Mouse (Mus musculus): ENCODE data around the gene Rcor3. TPM values are rescaled to one million over a fixed set of nuclear protein-coding genes. Genes with fewer than 3 reads are reported as not detected.
A peak's percentile ranks its signal among the peaks of the same experiment; 100 is the strongest.

Rcor3 gene
- polyA plus RNA-seq, 1 experiment, result 38.0 TPM

- Histone ChIP-seq H3K27me3 (ENCODE audit: control insufficient read depth, insufficient read depth, low read length) (no peaks in the 10 kb centered on the region), H3K4me3 (ENCODE audit: low read depth, low read length) (no peak overlapping the region), H3K4me1 (ENCODE audit: control insufficient read depth, insufficient read depth, insufficient read length, low read length) (peaks cover 8% of the 10 kb centered on the region), H3K27ac (ENCODE audit: insufficient read depth, low read depth, low read length) (no peak overlapping the region), H3K36me3 (ENCODE audit: control insufficient read depth, insufficient read depth, low read length) (peaks cover 11% of the 10 kb centered on the region)
- 13% methylated on average over 13 of the region's 13 CpGs for WGBS
- TF ChIP-seq POLR2A (IDR thresholded peaks at IDR 0.05; ENCODE audit: low read depth, low read length) (no peak), CTCF (IDR thresholded peaks at IDR 0.05; ENCODE audit: extremely low read depth, insufficient read length, insufficient replicate concordance, low read depth, low read length) (no peak)
These were observed 67.8 kb downstream of the Rcor3 start for GRCm38 (mm10) chr1:192069971-192070591.

- H3K27me3 ChIP-seq (ENCODE audit: control insufficient read depth, insufficient read depth, low read length), result no peaks in the 10 kb centered on the region
- 68% methylated on average over 2 of the region's 2 CpGs for WGBS
- TF ChIP-seq POLR2A (IDR thresholded peaks at IDR 0.05; ENCODE audit: low read depth, low read length) (no peak), CTCF (IDR thresholded peaks at IDR 0.05; ENCODE audit: extremely low read depth, insufficient read length, insufficient replicate concordance, low read depth, low read length) (no peak)
- H3K36me3 ChIP-seq (ENCODE audit: control insufficient read depth, insufficient read depth, low read length), result peaks cover 15% of the 10 kb centered on the region
- H3K4me3 ChIP-seq (ENCODE audit: low read depth, low read length), result no peak overlapping the region
- H3K4me1 ChIP-seq (ENCODE audit: control insufficient read depth, insufficient read depth, insufficient read length, low read length), result peaks cover 8% of the 10 kb centered on the region
- H3K27ac ChIP-seq (ENCODE audit: insufficient read depth, low read depth, low read length), result no peak overlapping the region
These were observed 69.7 kb downstream of the Rcor3 start for GRCm38 (mm10) chr1:192068188-192068587.

- Histone ChIP-seq H3K4me1 (ENCODE audit: control insufficient read depth, insufficient read depth, insufficient read length, low read length) (peaks cover 8% of the 10 kb centered on the region), H3K4me3 (ENCODE audit: low read depth, low read length) (no peak overlapping the region), H3K27me3 (ENCODE audit: control insufficient read depth, insufficient read depth, low read length) (no peaks in the 10 kb centered on the region), H3K27ac (ENCODE audit: insufficient read depth, low read depth, low read length) (no peak overlapping the region), H3K36me3 (ENCODE audit: control insufficient read depth, insufficient read depth, low read length) (peaks cover 15% of the 10 kb centered on the region)
- TF ChIP-seq CTCF (IDR thresholded peaks at IDR 0.05; ENCODE audit: extremely low read depth, insufficient read length, insufficient replicate concordance, low read depth, low read length) (no peak), POLR2A (IDR thresholded peaks at IDR 0.05; ENCODE audit: low read depth, low read length) (no peak)
- 95% methylated on average over 3 of the region's 3 CpGs for WGBS
These were observed 70.9 kb downstream of the Rcor3 start for GRCm38 (mm10) chr1:192066956-192067355.

- 89% methylated on average over 8 of the region's 8 CpGs for WGBS
- H3K4me3 ChIP-seq (ENCODE audit: low read depth, low read length), result no peak overlapping the region
- peaks cover 22% of the 10 kb centered on the region for H3K36me3 ChIP-seq (ENCODE audit: control insufficient read depth, insufficient read depth, low read length)
- H3K27me3 ChIP-seq (ENCODE audit: control insufficient read depth, insufficient read depth, low read length), result no peaks in the 10 kb centered on the region
- TF ChIP-seq POLR2A (IDR thresholded peaks at IDR 0.05; ENCODE audit: low read depth, low read length) (no peak), CTCF (IDR thresholded peaks at IDR 0.05; ENCODE audit: extremely low read depth, insufficient read length, insufficient replicate concordance, low read depth, low read length) (no peak)
- H3K27ac ChIP-seq (ENCODE audit: insufficient read depth, low read depth, low read length), result no peak overlapping the region
- H3K4me1 ChIP-seq (ENCODE audit: control insufficient read depth, insufficient read depth, insufficient read length, low read length), result no peaks in the 10 kb centered on the region; the same call in 1 of the 2 replicates
These were observed 74.5 kb downstream of the Rcor3 start for GRCm38 (mm10) chr1:192063209-192063946.

- peaks cover 24% of the 10 kb centered on the region for H3K36me3 ChIP-seq (ENCODE audit: control insufficient read depth, insufficient read depth, low read length)
- 92% methylated on average over 14 of the region's 14 CpGs for WGBS
- 0 out of 2 replicates have a peak overlapping the region, but pooled peaks have one; percentile 31 for H3K27ac ChIP-seq (ENCODE audit: insufficient read depth, low read depth, low read length)
These were observed 75.2 kb downstream of the Rcor3 start for GRCm38 (mm10) chr1:192062682-192063081.

GRCm38 (mm10) chr1:192061666-192062306 is 76.1 kb downstream of the Rcor3 start:
- Histone ChIP-seq H3K36me3 (ENCODE audit: control insufficient read depth, insufficient read depth, low read length) (peaks cover 23% of the 10 kb centered on the region), H3K4me1 (ENCODE audit: control insufficient read depth, insufficient read depth, insufficient read length, low read length) (no peaks in the 10 kb centered on the region; the same call in 1 of the 2 replicates), H3K27me3 (ENCODE audit: control insufficient read depth, insufficient read depth, low read length) (no peaks in the 10 kb centered on the region), H3K4me3 (ENCODE audit: low read depth, low read length) (no peak overlapping the region), H3K27ac (ENCODE audit: insufficient read depth, low read depth, low read length) (no peak overlapping the region)
- no peak for TF ChIP-seq CTCF (IDR thresholded peaks at IDR 0.05; ENCODE audit: extremely low read depth, insufficient read length, insufficient replicate concordance, low read depth, low read length)
- no peak for TF ChIP-seq POLR2A (IDR thresholded peaks at IDR 0.05; ENCODE audit: low read depth, low read length)
- WGBS, result 49% methylated on average over 4 of the region's 4 CpGs

More at GRCm38 (mm10) chr1:192062682-192063081, 75.2 kb downstream of the Rcor3 start:
- Histone ChIP-seq H3K27me3 (ENCODE audit: control insufficient read depth, insufficient read depth, low read length) (no peaks in the 10 kb centered on the region), H3K4me3 (ENCODE audit: low read depth, low read length) (no peak overlapping the region), H3K4me1 (ENCODE audit: control insufficient read depth, insufficient read depth, insufficient read length, low read length) (no peaks in the 10 kb centered on the region; the same call in 1 of the 2 replicates)
- TF ChIP-seq CTCF (IDR thresholded peaks at IDR 0.05; ENCODE audit: extremely low read depth, insufficient read length, insufficient replicate concordance, low read depth, low read length) (no peak), POLR2A (IDR thresholded peaks at IDR 0.05; ENCODE audit: low read depth, low read length) (no peak)

GRCm38 (mm10) chr1:192058911-192059310 is 79.0 kb downstream of the Rcor3 start:
- Histone ChIP-seq H3K27ac (ENCODE audit: insufficient read depth, low read depth, low read length) (no peak overlapping the region), H3K27me3 (ENCODE audit: control insufficient read depth, insufficient read depth, low read length) (no peaks in the 10 kb centered on the region), H3K4me1 (ENCODE audit: control insufficient read depth, insufficient read depth, insufficient read length, low read length) (no peaks in the 10 kb centered on the region; the same call in 1 of the 2 replicates), H3K36me3 (ENCODE audit: control insufficient read depth, insufficient read depth, low read length) (peaks cover 12% of the 10 kb centered on the region), H3K4me3 (ENCODE audit: low read depth, low read length) (no peak overlapping the region)
- WGBS, result 91% methylated on average over 10 of the region's 10 CpGs
- TF ChIP-seq CTCF (IDR thresholded peaks at IDR 0.05; ENCODE audit: extremely low read depth, insufficient read length, insufficient replicate concordance, low read depth, low read length), result no peak
- no peak for TF ChIP-seq POLR2A (IDR thresholded peaks at IDR 0.05; ENCODE audit: low read depth, low read length)
